Mouse (Mus musculus) adrenal gland, postnatal 10 days (tissue): ENCODE measurements at regions not wholly inside any gene's neighbourhood (a gene's known extent, or its start where the extent isn't known, plus 50 kb on each side); places are given as distances from the start of the nearest gene placed in this dataset.
A peak's percentile ranks its signal among the peaks of the same experiment; 100 is the strongest.

Experiments
- DNase-seq: peaks from one replicate; pipeline ENCODE4 v3.0.0; 2021; ENCODE audit warnings: mixed read lengths

DNA sequence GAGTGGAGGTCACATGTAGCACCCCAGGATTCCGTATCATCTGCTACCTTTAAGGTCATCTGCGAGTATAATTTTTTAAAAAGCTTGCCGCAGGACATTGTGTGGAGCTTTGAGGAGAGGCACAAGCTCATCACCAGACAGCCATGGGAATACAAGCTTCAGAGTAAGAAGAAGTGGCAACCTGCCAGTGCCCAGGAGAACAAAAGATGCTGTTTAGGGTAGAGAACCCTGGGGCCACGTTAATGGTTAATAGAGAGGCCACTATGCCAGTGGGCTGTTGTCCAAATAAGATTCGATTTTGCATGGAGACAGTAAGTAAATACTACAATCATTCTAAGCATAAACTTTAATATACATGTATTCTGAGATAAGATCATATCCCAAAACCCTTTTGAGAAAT lies 450.0 kb upstream of the Nrp1 start:
- DNase-seq, result no peak

GRCm38 (mm10) chr8:127909580-127909979 lies 448.8 kb upstream of the Nrp1 start:
- DNase-seq, result no peak

DNA sequence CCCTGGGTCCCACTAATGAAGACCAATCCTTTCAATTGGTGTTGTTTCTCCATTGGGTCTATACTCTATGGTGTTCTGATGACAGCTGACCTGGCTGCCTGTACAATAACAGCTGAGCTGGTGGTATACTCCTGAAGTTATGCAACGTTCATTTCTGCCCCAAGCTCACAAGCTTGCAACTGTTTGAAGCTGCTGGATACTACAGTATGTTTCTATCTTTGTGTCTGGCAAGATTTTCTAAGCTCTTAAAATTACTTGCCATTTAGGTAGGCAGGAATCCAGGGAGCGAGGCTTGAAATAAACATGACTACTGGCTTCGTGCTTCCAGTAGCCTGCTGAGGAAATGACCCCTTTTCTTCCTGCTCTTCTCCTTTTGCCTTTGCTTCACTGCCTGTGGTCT lies 444.3 kb upstream of the Nrp1 start:
- DNase-seq, result no peak

DNA sequence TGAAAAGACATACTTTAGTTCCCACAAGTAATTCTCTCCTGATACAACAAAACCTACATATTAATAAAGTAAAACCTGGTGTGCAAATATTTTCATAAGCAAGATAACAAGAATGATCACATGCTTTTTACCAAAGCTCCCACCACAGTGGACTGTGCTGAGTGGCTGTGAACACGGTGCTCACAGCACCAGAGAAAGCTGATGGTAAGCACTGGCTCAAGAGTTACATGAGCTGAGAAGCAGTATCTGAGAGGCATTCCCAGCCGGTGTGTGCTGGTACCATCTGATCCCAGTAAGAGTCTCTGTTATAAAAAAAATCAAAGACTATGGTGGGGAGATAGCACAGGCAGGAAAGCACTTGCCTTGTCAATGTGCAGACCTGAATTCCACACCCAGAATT lies 443.5 kb upstream of the Nrp1 start:
- no peak for DNase-seq

DNA sequence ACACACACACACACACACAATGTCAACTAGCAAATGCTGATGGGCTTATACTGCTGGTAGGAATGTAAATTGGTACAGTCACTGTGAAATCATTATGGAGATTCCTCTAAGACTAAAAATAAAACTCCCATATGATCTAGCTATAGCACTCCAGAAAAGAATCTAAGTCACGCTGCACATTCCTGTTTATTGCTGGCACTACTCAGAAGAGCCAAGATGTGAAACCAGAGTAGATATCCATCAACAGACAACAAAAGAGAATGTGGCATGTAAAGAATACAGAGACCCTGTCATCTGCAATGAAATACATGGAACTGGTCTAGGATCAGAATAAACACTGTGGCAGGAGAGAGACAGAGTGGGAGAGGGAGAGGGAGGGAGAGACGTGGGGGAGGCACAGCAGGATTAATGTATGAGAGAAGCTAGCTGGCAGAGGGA lies 442.8 kb upstream of the Nrp1 start:
- DNase-seq, result no peak

- no peak for DNase-seq
Measured at GRCm38 (mm10) chr8:127921925-127922324, 436.5 kb upstream of the Nrp1 start.

GRCm38 (mm10) chr8:127923321-127923720 lies 435.1 kb upstream of the Nrp1 start:
- DNase-seq, result peak; percentile 12

DNA sequence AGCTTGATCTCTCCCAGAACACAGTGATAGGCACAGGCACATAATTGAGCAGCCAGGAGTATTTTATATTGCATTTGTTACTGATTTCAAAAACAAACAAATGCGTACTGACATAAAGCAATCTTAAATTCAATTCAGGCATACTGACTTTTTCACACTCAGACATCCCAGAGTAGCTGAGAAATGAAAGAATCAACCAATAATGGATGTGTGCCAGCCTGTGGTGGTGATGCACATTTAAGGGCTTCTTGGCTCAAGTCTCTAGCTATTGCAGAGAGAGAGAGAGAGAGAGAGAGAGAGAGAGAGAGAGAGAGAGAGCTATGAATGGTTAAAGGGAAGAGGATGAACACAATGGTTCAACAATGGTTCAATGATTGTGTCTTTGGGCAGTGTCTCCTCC lies 426.1 kb upstream of the Nrp1 start:
- DNase-seq, result no peak

- no peak for DNase-seq
Measured at GRCm38 (mm10) chr8:127936792-127937435, 421.5 kb upstream of the Nrp1 start.

GRCm38 (mm10) chr8:127939284-127939985 lies 419.0 kb upstream of the Nrp1 start:
- DNase-seq, result no peak

DNA sequence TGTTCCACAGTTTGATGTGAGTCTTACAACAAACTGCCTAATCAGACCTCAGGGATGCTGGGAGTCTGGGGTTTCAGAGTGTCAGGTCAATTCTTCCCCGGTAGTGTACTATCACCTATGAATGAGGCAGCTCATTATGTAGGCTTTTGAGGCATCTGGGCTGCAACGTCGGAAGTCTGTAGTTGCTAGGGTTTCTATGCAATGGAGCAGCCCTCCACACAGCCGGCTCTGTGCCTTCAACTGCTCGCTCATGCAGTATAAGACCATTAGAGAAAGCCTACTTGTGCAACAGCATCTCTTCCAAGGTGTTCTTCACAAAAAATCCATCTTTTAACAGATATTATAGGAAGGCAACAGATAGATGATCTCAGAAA lies 418.4 kb upstream of the Nrp1 start:
- no peak for DNase-seq

GRCm38 (mm10) chr8:127942319-127942718 lies 416.1 kb upstream of the Nrp1 start:
- DNase-seq, result no peak

DNA sequence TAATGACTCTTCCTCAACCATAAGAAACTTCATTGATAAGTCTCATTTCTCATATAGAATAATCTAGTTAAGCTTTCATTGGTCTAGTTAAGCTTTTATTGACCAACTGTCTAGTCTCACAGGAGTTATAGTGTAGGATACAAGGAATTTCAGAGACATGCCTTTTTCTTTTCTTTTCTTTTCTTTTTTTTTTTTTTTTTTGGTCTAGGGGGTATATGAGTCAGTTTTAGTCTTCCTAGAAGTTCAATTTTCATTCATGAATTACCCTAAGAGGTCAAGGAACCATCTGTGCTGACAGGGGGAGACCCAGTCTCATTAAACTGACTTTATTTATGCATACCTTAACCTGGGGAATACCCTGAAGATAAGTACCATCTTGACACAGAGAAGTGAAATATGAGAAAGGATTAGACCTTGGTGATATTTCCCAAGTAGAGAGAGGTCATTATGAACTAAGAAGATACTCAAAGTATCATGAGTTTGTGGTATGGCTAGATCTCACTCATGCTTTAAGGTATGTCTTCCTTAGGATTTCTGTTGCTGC lies 413.4 kb upstream of the Nrp1 start:
- DNase-seq, result no peak

DNA sequence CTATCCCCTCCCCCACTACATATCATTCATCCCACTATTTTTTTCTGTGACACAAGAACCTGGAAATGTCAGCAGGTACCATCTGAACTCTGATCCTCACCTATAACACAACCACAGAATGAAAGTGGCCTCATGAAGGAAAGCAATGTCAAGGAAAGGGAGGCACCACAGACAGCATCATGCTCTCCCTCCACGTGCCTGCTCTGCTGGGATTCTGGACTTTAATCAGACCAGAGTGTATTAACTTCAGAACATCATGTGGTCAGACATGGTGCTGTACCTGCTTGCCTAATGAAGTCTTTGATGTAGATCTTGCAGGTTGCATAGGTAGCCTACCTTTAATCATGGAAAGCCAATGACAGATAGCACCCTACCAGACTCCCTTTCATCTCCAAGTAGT lies 400.8 kb upstream of the Nrp1 start:
- no peak for DNase-seq

GRCm38 (mm10) chr8:127958351-127959044 lies 399.9 kb upstream of the Nrp1 start:
- DNase-seq, result no peak

DNA sequence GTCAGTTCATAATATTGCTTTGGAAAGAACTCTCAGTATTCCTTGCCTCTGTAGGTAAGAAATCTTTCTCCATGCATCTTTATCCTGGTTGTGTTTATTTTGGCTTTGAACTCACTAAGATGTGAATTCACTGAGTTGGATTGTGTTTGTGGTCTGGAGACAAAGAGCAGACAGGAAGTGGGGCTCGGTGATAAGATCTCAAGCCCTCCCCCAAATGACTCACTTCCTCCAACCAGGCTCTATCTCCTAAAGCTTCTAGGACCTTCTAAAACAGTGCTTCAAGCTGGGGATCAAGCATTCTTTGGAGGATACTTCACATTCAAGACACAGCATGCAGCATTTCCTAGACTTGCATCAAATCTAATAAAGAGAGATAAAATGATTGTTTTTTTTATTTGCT lies 395.5 kb upstream of the Nrp1 start:
- no peak for DNase-seq

DNA sequence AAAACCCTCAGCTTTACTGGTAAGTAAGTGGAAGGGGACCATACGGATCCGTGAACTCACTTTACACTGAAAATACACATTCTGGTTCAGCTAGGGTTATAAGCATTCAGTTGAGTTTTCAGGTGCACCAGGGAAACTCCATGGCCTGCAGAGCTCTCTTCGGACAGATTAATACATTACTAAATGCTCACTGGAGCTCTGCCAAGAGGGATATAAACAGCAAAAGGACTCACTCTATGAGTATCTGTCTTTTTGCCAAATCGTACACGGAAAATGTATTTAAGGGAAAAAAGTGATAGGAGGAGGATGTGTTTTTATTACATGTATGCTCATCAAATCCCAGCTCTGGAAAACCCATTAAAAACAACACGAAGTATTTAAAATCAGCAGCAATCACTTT lies 394.8 kb upstream of the Nrp1 start:
- DNase-seq, result no peak

DNA sequence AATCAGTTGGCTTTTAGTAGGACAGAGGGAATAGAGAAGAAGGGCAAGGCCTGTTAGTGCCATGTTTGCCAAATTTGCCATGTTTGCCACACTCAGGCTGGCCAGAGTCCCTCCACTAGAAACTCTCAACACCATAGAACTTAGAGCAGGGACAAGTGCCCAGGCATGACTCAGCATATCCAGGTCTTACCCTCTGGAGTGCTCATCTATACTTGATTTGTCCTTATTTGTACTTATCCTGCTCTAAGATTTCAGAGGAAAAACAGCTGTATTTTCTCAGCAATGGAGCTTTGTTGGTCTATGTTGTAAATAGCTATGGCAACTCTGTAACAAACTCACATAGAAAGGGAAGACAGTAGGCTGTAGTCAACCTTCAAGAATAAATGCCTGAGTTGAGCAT lies 393.6 kb upstream of the Nrp1 start:
- DNase-seq, result peak; percentile 10

DNA sequence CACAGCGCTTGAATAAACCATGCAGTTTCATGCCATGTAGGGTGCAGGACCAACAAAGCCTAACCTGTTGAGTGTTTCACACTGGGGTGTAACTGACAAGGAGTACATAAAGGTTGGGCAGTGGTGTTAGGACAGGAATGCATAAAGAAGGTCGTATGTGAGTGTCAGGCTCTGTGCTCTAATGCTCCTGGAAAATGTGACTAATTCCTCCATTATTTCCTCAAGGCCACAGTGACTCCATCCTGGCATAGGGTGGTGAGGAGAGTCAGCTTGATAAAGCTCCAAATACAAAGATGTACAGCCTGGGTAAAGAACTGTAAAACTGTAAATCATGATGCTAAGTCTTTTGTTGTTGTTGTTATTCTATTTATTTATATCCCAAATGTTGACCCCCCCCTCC lies 393.1 kb upstream of the Nrp1 start:
- peak; percentile 8 for DNase-seq

GRCm38 (mm10) chr8:127968026-127968425 lies 390.4 kb upstream of the Nrp1 start:
- no peak for DNase-seq

- DNase-seq, result no peak
Measured at GRCm38 (mm10) chr8:127973194-127973593, 385.2 kb upstream of the Nrp1 start.

DNA sequence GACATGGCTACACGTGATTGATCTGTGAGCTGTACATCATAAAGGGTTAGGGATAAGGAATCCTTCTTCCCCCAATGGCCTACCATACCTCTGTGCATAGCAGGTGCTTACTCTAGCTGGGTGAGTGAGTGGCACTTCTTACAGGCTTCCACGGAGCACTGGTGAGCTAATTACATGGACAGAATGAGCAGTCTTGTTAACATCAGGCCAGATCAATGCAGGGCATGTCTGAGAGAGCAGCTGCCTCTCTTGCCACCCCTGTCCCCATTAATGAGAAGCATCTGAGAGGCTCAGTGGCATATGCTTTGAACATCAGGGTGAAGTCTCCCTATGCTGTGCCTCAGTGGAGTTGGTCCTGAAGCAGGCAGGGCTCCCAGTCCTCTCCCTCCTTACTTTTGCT lies 380.7 kb upstream of the Nrp1 start:
- no peak for DNase-seq
